Mouse (Mus musculus) embryonic stem cell, embryonic (primary cell): ENCODE measurements around the gene Rbm3.
"Not testable (repeated sequence)": the region's sequence is repeated elsewhere in the genome, so short reads cannot be mapped to it uniquely, and the experiment has no call there.

ENCODE experiments used
- CTCF ChIA-PET, 4 experiments: fragments of 300-600 bp in 2 of 4; fragments of 350-600 bp in 2 of 4; sonication (Branson Sonifier 250); formaldehyde crosslinking; loops; one replicate each; lab custom pipeline; 2022; ENCODE audit warnings: inconsistent platforms in 2 of 4; lab: Charles Lee
- POLR2A ChIA-PET, 4 experiments: fragments of 300-600 bp in 2 of 4; fragments of 350-600 bp in 2 of 4; sonication (Branson Sonifier 250); formaldehyde crosslinking; loops; one replicate each; lab custom pipeline; 2022; ENCODE audit warnings: antibody characterized with exemption in 4 of 4, inconsistent platforms in 1 of 4; lab: Charles Lee

Gene Rbm3

GRCm38 (mm10) chrX:8096068-8096786, 49.5 kb downstream of the Rbm3 start:
- CTCF ChIA-PET: not testable (repeated sequence)
- POLR2A ChIA-PET: interaction anchor here in 2 of 4 experiments (0.6 to 2.0 kb wide), 10 partner anchors 22 to 156 kb away, joined by 3 to 9 read pairs (median 4); partner anchors contain the start of genes Wdr13 (in 2 of the 2), Ftsj1 (in 1 of the 2) and Suv39h1 (in 1 of the 2)

GRCm38 (mm10) chrX:8095546-8095945, 50.1 kb downstream of the Rbm3 start:
- ChIA-PET CTCF (no interaction called here), POLR2A (interaction anchor here in 2 of 4 experiments (0.7 to 1.0 kb wide), 5 partner anchors 21 to 51 kb away, joined by 3 to 5 read pairs (median 3); partner anchors contain the start of genes Wdr13 (in 2 of the 2) and Suv39h1 (in 1 of the 2))

GRCm38 (mm10) chrX:8090954-8091347, 54.7 kb downstream of the Rbm3 start:
- CTCF ChIA-PET: not testable (repeated sequence)
- POLR2A ChIA-PET: interaction anchor here in 3 of 4 experiments (0.5 to 2.6 kb wide), 12 partner anchors 14 to 326 kb away, joined by 3 to 15 read pairs (median 5); partner anchors contain the start of genes Suv39h1 (in 2 of the 3) and Hdac6 (in 1 of the 3)

- POLR2A ChIA-PET: interaction anchor here in 3 of 4 experiments (0.5 to 2.6 kb wide), 21 partner anchors 13 to 368 kb away, joined by 3 to 15 read pairs (median 4); partner anchors contain the start of genes Suv39h1 (in 3 of the 3), Hdac6 (in 2 of the 3), Gm45208 (in 1 of the 3) and Praf2 (in 1 of the 3)
- CTCF ChIA-PET: interaction anchor here in 1 of 4 experiments (0.5 kb wide), 1 partner anchor 9 kb away, joined by 11 read pairs; no protein-coding TSS in a partner anchor
Observed at GRCm38 (mm10) chrX:8090346-8090953, 55.2 kb downstream of the Rbm3 start, which contains the start of gene Was. Gene Was (minus strand): TSS chrX:8090498.

- ChIA-PET CTCF (interaction anchor here in 1 of 4 experiments (0.5 kb wide), 1 partner anchor 9 kb away, joined by 11 read pairs; no protein-coding TSS in a partner anchor), POLR2A (interaction anchor here in 3 of 4 experiments (0.6 to 2.6 kb wide), 16 partner anchors 13 to 362 kb away, joined by 3 to 15 read pairs (median 4); partner anchors contain the start of genes Suv39h1 (in 3 of the 3), Hdac6 (in 2 of the 3), Praf2 (in 1 of the 3) and Wdr13 (in 1 of the 3))
Observed at GRCm38 (mm10) chrX:8089746-8090145, 55.9 kb downstream of the Rbm3 start.
